Mouse (Mus musculus): Measurements from ENCODE around the gene Nhlrc1.

GRCm38 (mm10) chr13:46987941-46988340 is 26.7 kb downstream of the Nhlrc1 start:
- no peak for TF ChIP-seq CTCF (IDR thresholded peaks at IDR 0.05; ENCODE audit: low read depth)
- TF ChIP-seq EP300 (IDR thresholded peaks at IDR 0.05; ENCODE audit: low read depth), result no peak
